Mouse (Mus musculus): ENCODE measurements around the gene Arl15. TPM values are rescaled to one million over a fixed set of nuclear protein-coding genes. Genes with fewer than 3 reads are reported as not detected.
"Not testable (repeated sequence)": the region's sequence is repeated elsewhere in the genome, so short reads cannot be mapped to it uniquely, and the experiment has no call there.

Gene Arl15
- polyA plus RNA-seq, 1 experiment from 2014 or later, result 3.7 TPM

- no peak for DNase-seq (ENCODE audit: low spot score)
- Histone ChIP-seq H3K4me2 (replicated peaks; ENCODE audit: low read depth) (no peak overlapping the region), H3K27ac (replicated peaks) (no peak overlapping the region), H3K36me3 (ENCODE audit: control insufficient read depth, insufficient read depth, low read length) (no peaks in the 10 kb centered on the region), H3K4me3 (ENCODE audit: low read depth, low read length) (no peak overlapping the region), H3K27me3 (ENCODE audit: control insufficient read depth, insufficient read depth, low read length) (no peaks in the 10 kb centered on the region), H3K9me3 (ENCODE audit: control insufficient read depth, low read length) (no peaks in the 10 kb centered on the region), H3K4me1 (replicated peaks; ENCODE audit: control insufficient read depth, insufficient read depth) (no peaks in the 10 kb centered on the region), H3K9ac (ENCODE audit: low read length) (no peak overlapping the region)
- TF ChIP-seq EP300 (optimal IDR thresholded peaks at IDR 0.05) (no peak), CTCF (IDR thresholded peaks at IDR 0.05; ENCODE audit: low read depth) (no peak)
- 93% methylated on average over 8 of the region's 8 CpGs for WGBS
- no peak for ATAC-seq (ENCODE audit: low FRiP score, low TSS enrichment)
Observed at GRCm38 (mm10) chr13:113774799-113775198, 19.5 kb upstream of the Arl15 start.

- Histone ChIP-seq H3K9me3 (ENCODE audit: control insufficient read depth, low read length) (no peaks in the 10 kb centered on the region), H3K27ac (replicated peaks) (no peak overlapping the region), H3K27me3 (ENCODE audit: control insufficient read depth, insufficient read depth, low read length) (no peaks in the 10 kb centered on the region), H3K9ac (ENCODE audit: low read length) (no peak overlapping the region), H3K4me1 (replicated peaks; ENCODE audit: control insufficient read depth, insufficient read depth) (no peaks in the 10 kb centered on the region), H3K4me3 (ENCODE audit: low read depth, low read length) (no peak overlapping the region), H3K36me3 (ENCODE audit: control insufficient read depth, insufficient read depth, low read length) (no peaks in the 10 kb centered on the region), H3K4me2 (replicated peaks; ENCODE audit: low read depth) (no peak overlapping the region)
- 76% methylated on average over 10 of the region's 10 CpGs for WGBS
- ATAC-seq (ENCODE audit: low FRiP score, low TSS enrichment) (no peak), DNase-seq (ENCODE audit: low spot score) (no peak)
- TF ChIP-seq EP300 (optimal IDR thresholded peaks at IDR 0.05) (no peak), CTCF (IDR thresholded peaks at IDR 0.05; ENCODE audit: low read depth) (no peak)
Observed at GRCm38 (mm10) chr13:113775244-113776140, 18.8 kb upstream of the Arl15 start.

- ATAC-seq (ENCODE audit: low FRiP score, low TSS enrichment) (no peak), DNase-seq (ENCODE audit: low spot score) (no peak)
- Histone ChIP-seq H3K9me3 (ENCODE audit: control insufficient read depth, low read length) (no peaks in the 10 kb centered on the region), H3K36me3 (ENCODE audit: control insufficient read depth, insufficient read depth, low read length) (no peaks in the 10 kb centered on the region), H3K4me3 (ENCODE audit: low read depth, low read length) (no peak overlapping the region), H3K27me3 (ENCODE audit: control insufficient read depth, insufficient read depth, low read length) (no peaks in the 10 kb centered on the region), H3K9ac (ENCODE audit: low read length) (no peak overlapping the region), H3K4me2 (replicated peaks; ENCODE audit: low read depth) (no peak overlapping the region), H3K27ac (replicated peaks) (no peak overlapping the region), H3K4me1 (replicated peaks; ENCODE audit: control insufficient read depth, insufficient read depth) (no peaks in the 10 kb centered on the region)
- 70% methylated on average over 5 of the region's 5 CpGs for WGBS
- TF ChIP-seq CTCF (IDR thresholded peaks at IDR 0.05; ENCODE audit: low read depth) (no peak), EP300 (optimal IDR thresholded peaks at IDR 0.05) (no peak)
Observed at GRCm38 (mm10) chr13:113785803-113786202, 8.5 kb upstream of the Arl15 start.

GRCm38 (mm10) chr13:113787136-113787535, 7.2 kb upstream of the Arl15 start:
- no peak for ATAC-seq (ENCODE audit: low FRiP score, low TSS enrichment)
- 67% methylated on average over 8 of the region's 8 CpGs for WGBS
- TF ChIP-seq CTCF (IDR thresholded peaks at IDR 0.05; ENCODE audit: low read depth), result no peak
- no peak for TF ChIP-seq EP300 (optimal IDR thresholded peaks at IDR 0.05)
- Histone ChIP-seq H3K4me3 (ENCODE audit: low read depth, low read length) (no peak overlapping the region), H3K27me3 (ENCODE audit: control insufficient read depth, insufficient read depth, low read length) (no peaks in the 10 kb centered on the region), H3K36me3 (ENCODE audit: control insufficient read depth, insufficient read depth, low read length) (no peaks in the 10 kb centered on the region), H3K9ac (ENCODE audit: low read length) (no peak overlapping the region), H3K4me2 (replicated peaks; ENCODE audit: low read depth) (no peak overlapping the region), H3K4me1 (replicated peaks; ENCODE audit: control insufficient read depth, insufficient read depth) (no peaks in the 10 kb centered on the region), H3K9me3 (ENCODE audit: control insufficient read depth, low read length) (no peaks in the 10 kb centered on the region), H3K27ac (replicated peaks) (no peak overlapping the region)
- DNase-seq (ENCODE audit: low spot score), result no peak

- H3K27me3 ChIP-seq (ENCODE audit: control insufficient read depth, insufficient read depth, low read length); H3K4me3 ChIP-seq (ENCODE audit: low read depth, low read length); H3K27ac ChIP-seq (replicated peaks); H3K4me1 ChIP-seq (replicated peaks; ENCODE audit: control insufficient read depth, insufficient read depth); ATAC-seq (ENCODE audit: low FRiP score, low TSS enrichment); H3K4me2 ChIP-seq (replicated peaks; ENCODE audit: low read depth); DNase-seq (ENCODE audit: low spot score); H3K9ac ChIP-seq (ENCODE audit: low read length); H3K9me3 ChIP-seq (ENCODE audit: control insufficient read depth, low read length); H3K36me3 ChIP-seq (ENCODE audit: control insufficient read depth, insufficient read depth, low read length): not testable (repeated sequence)
- WGBS, result 100% methylated on average over 1 of the region's 3 CpGs
Observed at GRCm38 (mm10) chr13:113790016-113790415, 4.3 kb upstream of the Arl15 start.

- DNase-seq (ENCODE audit: low spot score) (no peak), ATAC-seq (ENCODE audit: low FRiP score, low TSS enrichment) (no peak)
- H3K4me3 ChIP-seq (ENCODE audit: low read depth, low read length), result peak overlapping the region; percentile 82
- no peaks in the 10 kb centered on the region for H3K36me3 ChIP-seq (ENCODE audit: control insufficient read depth, insufficient read depth, low read length)
- no peaks in the 10 kb centered on the region for H3K9me3 ChIP-seq (ENCODE audit: control insufficient read depth, low read length)
- peak overlapping the region; percentile 84 for H3K27ac ChIP-seq (replicated peaks)
- peak overlapping the region; percentile 91 for H3K9ac ChIP-seq (ENCODE audit: low read length)
- no peaks in the 10 kb centered on the region; the same call in 1 of the 2 replicates for H3K4me1 ChIP-seq (replicated peaks; ENCODE audit: control insufficient read depth, insufficient read depth)
- whole genome bisulfite sequencing, result 72% methylated on average over 9 of the region's 9 CpGs
- peak overlapping the region; percentile 72 for H3K4me2 ChIP-seq (replicated peaks; ENCODE audit: low read depth)
- no peak for TF ChIP-seq EP300 (optimal IDR thresholded peaks at IDR 0.05)
- TF ChIP-seq CTCF (IDR thresholded peaks at IDR 0.05; ENCODE audit: low read depth), result no peak
- H3K27me3 ChIP-seq (ENCODE audit: control insufficient read depth, insufficient read depth, low read length), result no peaks in the 10 kb centered on the region
Observed at GRCm38 (mm10) chr13:113793637-113794036, 668 bp upstream of the Arl15 start.
